Mouse (Mus musculus): ENCODE results near the gene Mmp9. TPM values are rescaled to one million over a fixed set of nuclear protein-coding genes. Genes with fewer than 3 reads are reported as not detected.

The Mmp9 gene
- total RNA-seq, 2 experiments from 2014 or later = 2.0 to 2.9 TPM

DNA sequence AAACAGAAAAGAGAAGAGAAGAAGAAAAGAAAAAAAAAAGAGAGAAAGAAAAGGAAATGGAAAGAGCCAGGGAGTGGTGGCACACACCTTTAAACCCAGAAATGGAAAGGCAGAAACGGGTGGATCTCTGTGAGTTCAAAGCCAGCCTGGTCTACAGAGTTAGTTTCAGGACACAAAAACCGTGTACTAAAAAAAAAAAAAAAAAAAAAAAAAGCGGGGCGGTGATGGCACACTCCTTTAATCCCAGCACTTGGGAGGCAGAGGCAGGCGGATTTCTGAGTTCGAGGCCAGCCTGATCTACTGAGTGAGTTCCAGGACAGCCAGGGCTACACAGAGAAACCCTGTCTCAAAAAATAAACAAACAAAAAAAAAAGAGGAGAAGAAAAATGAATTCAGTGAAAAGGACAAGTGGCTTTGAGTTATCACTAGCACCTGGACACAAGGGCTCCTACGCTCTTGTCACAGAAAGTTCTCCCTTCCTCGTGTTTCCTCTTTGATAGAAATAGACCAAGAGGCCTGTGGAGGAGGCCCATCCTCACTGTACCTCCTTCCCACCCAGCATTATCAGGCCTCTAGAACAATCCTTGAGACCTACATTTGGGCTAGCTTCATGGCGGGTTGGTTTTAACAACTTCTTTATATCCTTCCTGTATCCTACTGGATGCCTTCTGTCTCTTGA is 27.7 kb upstream of the Mmp9 start:
- DNase-seq = no peak

DNA sequence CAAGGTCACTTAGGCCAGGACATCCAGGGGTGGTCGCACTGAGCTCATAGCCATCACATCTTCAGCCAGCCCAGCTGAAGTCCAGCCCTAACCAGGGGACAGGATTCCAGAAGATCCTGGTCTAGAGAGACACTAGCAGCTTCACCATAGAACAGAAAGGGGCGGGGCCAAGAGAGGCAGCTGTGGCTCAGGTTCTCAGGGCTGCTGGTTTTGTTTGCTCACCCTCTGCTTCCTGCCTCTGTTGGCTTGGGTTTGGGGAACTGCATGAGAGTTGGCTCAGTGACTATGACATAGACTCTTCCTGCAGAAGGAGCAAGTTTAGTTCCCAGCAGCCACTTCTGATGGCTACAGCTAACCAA is 27.2 kb upstream of the Mmp9 start:
- no peak for DNase-seq

DNA sequence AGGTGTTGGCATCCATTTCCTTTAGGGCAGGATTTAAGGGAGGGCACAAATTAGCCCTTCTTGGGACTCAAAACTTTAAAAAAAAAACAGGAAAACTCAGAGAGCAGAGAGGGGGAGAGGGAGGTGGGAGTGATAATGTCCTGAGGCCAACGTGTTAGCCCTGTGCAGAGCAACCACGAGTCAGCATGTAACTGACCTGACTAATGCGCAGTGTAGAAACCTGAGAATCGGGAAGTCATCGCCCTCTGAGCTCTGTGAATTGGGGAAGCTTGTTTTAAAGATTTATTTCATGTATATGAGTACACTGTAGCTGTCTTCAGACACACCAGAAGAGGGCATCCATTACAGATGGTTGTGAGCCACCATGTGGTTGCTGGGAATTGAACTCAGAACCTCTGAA is 23.8 kb upstream of the Mmp9 start:
- no peak for DNase-seq

DNA sequence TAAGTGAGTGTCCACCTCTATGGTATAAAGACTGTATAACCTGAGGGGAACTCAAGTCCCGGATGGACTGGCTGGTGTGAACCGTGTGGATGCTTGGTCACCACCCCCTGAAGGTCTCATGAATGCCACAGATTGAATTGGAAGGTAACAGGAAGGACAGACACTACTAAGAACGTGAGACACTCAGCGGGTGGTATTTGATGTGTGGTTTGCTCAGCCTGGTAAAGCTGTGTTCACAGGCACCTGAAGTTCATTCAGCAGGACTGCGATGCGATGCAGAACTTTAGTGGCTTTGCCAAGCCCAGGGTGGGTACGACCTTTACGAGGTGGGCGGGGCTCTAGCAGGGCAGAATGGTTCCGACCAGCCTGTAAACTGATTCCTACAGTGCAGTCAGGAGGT is 23.2 kb upstream of the Mmp9 start:
- no peak for DNase-seq

DNA sequence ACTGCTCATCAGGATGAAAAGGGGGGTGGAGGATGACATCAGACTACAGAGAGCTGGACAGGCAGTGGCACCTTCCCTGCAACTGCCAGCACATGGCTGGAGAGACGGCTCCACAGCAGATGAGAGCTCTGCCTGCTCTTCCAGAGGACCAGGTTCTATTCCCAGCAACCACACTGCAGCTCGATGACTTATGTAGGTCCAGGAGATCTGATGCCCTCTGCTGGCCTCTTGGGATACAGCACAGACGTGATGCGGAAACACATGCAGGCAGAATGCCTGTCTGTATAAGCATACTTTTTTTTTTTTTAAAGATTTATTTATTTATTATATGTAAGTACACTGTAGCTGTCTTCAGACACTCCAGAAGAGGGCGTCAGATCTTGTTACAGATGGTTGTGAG is 22.3 kb upstream of the Mmp9 start:
- no peak for DNase-seq

DNA sequence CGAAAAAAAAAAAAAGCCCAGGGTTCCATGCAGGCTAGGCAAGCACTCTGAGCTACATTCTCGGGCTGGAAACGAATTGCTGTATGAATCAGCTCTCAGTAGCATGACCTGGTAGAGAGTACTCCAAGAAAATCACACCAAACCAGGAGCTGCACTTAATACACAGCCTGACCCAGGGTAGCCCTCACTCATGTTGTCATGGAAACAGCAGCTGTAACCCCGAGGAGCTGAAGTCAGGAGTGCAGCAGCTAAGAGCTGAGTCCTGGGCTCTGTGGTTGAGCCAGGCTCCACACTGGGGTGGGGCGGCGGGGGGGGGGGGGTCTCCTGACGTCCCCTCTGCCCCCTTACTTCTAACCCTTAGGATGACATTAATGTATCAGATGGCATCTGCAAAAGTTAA is 18.6 kb upstream of the Mmp9 start:
- no peak for DNase-seq

DNA sequence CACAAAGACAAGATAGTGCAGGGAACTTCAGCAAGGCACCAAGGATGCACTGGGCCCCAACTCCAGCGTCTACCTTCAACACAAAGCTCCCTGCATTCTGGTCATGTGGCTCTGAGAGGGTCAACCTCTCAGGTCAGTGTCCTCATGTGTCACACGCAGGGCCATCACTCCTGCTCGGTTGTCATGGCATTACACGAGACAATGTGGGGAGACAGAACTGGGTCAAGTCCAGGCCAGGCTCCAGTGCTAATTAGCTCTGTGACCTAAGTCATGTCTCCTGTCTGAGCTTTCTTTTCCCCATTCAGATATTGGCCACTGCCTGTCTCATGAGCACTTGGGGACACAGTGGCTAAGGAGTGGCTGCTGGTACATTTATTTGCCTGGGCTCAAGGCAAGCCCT is 17.3 kb upstream of the Mmp9 start:
- no peak for DNase-seq

DNA sequence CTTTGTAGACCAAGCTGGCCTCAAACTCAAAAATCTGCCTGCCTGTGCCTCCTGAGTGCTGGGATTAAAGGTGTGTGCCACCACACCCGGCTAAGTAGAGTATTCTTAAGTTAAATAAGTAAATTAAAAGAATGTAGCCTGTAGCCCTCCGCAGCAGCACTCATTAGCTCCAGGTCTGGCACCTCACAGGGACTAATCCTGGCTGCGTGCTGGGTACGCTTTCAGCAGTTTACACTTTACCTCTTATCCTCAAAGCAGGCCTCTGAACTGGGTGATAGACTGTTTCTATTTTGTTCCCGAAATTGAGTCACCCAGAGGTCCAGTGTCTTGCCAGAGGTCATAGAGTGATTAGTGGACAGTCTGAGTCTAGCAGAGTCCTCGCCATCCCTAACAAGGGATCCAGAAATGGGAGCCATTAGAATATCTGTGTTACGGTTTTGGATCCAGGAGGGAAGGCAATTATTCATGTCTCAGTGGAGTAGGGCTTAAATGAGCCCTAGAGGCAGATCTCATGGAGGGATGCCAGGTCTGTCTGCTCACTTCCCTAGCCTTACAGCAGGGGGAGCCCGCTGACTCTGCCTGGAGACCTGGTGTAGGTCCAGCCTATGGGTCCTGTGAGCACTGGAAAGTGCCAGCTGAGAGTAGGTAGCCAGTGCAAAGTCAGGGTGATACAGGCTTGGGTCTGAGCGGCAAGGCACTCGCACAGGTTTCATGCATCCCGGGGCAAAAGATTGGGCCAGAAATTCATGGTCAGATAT is 16.3 kb upstream of the Mmp9 start:
- DNase-seq = peak; percentile 87 to 88

DNA sequence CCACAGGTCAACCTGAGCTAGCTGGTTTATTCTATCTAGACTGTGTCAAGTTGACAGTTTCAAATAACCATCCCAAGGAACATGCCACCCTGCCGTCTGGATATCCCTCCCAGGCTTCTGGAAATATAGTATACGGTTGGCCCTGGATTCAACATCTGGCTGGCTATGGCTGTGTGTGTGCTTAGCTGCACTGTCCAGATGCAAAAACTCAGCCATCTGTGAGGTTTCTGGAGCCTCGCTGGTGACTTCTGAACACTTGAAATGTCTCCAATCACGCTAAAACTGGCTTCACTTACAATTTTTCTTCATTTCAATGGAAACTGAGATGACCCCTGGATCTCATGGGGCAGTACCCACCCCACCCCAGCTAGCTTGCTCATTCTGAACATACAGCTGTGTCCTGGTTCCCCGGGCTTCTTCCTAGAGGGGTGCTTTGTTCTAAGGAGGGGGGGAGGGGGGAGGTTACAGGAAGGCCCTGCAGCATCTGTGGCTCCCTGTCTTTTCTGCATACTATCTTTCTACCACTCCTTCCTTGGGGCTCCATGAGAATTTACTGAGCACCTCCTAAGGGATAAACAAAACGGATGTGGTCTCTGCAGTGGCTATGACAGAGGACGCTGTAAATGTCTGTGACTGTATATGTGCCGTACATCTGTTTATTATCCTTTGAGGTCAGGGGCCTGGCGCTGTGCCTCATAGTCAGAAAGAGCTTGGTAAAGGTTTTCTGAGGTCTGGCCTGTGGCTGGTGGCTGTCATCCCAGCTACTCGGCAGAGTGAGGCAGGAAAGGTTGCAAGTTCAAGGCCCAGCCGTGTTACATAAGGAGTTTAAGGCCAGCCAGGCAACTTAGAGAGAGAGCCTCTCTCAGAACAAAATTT is 9.6 kb upstream of the Mmp9 start:
- no peak for DNase-seq

DNA sequence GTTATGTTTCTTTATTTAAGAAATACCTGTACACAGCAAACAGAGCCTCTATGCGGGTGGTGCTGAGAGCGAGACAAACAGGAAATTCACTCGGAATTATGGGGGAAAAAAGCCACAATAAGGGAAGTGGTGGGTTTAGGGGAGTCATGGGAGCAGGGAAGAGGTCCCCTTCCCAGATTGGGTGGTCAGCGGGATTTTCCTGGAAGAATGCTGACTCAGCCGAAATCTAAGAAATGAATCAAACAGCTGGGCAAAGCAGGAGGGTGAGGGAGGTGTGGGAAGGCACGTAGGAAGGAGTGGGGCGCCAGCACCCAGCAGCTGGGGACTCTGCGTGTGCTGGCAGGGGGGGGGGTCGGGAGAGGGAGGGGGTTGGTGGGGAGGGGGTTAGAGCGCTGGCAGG is 7.0 kb upstream of the Mmp9 start:
- DNase-seq = no peak

DNA sequence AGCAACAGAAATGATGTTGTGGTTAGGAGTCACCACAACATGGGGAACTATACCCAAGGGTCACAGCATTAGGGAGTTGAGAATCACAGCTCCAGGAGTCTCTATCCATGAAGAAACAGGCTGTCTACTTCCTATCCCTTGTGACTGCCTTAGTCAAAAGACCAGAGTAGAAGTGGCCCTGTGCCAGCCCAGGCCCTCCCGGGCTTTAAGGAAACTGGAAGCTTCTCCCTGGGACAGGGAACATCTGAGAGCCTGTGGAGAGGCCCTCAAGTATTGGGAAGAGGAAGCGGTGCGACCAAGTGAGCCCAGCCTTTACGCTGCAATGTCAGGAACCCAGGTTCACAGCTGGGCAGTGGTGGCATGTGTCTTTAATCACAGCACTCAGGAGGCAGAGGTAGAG is 4.6 kb upstream of the Mmp9 start:
- DNase-seq = no peak

DNA sequence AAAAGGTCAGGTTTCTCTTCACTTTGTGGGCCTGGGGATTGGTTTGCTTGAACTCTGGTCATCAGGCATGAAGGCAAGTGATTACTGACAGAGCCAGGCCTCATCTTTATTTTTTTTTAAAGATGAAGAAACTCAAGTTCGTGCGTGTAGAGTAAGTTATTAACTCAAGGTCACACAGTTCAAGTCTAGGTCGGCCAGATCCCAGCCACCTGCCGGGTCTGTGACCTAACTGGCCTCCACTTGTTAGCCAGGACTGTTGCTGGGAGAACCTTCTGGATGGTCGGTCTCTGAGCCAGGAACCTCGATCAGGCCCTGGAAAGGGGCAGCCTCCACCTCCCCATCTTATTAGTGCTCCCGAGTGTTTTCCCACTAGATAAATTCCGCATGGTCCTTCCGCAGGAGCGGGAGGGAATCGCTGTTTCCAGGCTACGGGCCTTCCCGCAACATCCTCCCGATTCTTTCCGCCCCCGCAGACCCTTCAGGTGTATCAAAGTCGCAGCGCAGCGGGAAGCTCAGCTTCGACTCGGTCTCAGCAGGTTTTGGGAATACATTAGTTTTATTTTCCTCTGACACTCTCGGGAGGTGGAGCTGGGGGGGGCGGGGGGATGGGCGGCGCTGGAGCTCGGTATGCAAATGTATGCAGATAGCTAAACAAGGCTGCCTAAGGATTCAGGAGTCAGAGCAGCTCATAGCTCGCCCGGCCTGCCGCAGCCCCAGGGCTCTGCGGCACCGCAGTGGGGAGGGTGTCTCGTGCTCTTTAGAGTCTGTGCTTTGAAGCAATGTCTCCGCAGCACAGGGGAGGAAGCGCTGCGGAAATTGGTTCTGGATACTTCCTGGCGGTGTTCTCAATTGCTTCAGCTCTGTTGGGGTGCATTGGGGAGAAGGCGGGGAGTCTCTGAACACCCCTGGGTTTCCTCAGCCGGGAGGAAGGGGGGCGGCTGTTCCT is 2.2 kb upstream of the Mmp9 start:
- peak; percentile 59 to 65 for DNase-seq

DNA sequence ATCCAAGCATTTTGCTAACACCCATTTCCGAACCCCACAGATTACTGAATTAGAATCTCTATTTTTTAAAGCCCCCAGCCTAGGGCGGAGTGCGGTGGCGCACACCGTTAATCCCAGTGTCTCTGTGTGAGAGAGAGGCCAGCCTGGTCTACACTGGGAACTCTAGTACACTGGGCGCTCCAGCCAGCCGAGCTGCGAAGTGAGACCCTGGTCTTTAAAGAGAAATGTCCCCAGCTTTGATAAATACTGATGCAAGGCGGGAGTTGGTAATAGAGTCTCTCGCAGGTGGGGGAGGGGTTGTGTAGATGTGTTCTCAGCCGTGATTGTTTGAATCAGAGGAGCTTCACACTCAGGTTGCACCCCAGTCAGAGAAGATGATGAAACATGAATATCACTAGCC is 1.5 kb upstream of the Mmp9 start:
- DNase-seq = no peak

DNA sequence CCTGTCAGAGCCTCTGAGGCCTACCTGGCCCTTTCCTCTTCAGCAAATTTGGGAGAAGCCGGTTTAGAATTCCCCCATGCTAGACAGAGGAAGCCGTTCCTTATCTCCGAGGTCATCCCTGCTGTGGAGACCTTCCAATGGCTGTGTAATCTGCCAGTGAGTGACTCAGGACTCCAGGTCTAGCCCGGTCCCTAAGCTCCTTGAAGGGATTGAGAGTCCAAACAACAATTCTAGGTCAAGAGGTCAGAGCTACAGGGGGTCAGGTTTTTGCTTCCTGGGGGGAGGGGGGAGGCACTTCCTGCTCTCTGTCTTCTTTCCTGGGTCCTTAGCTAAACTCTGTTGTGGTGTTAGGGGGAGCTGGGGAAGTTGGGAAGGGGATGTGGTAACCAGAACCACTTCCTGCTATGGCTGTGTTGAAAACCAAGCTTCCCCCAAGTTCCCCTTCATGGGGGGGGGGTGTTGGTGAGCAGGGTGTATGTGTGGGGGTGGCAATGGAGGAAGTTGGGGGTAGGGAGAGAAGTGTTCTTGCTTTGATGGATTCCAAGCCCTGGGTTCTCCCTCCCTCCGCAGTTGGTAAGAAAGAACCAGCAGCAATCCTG is 2.2 kb downstream of the Mmp9 start:
- DNase-seq = no peak

DNA sequence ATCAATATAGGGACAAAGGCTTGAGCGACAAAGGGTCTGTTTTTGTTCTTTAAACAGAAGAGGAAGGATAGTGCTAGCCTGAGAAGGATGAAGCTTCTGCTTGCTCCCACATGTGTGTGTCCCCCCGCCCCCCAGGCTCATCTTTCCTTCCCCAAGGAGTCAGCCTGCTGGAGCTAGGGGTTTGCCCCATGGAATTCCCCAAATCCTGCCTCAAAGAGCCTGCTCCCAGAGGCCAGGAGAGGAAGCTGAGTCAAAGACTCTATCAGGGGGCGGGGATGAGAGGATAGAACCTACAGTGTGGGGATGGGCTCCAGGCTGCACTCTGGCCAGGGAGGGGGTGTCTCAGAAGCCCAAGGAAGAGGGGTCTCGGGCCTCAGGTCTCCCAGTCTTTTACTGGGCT is 6.9 kb downstream of the Mmp9 start:
- no peak for DNase-seq

DNA sequence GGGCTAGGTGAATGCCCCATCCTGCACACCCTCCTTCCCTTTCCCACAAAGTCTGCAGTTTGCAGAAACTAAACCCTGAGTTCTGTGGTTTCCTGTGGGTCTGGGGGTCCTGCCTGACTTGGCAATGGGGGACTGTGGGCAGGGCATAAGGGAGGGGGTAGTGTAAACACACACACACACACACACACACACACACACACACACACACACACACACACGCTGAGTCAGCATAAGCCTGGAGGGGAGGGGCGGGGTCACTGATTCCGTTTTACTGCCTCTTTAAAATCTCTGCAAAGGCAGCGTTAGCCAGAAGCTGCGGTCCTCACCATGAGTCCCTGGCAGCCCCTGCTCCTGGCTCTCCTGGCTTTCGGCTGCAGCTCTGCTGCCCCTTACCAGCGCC is 7.3 kb downstream of the Mmp9 start:
- DNase-seq = no peak

DNA sequence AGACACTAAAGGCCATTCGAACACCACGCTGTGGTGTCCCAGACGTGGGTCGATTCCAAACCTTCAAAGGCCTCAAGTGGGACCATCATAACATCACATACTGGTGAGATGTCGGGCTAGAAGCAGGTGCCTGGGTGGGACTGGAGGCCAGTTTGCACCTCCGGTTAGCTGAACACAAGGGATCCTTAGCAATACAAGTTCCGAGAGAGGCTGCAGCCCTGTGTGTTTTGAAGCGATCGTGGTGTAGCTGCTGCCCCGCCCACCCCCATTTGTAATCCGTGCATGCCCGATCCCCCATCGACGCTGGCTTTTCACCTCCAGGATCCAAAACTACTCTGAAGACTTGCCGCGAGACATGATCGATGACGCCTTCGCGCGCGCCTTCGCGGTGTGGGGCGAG is 8.4 kb downstream of the Mmp9 start:
- DNase-seq = no peak

DNA sequence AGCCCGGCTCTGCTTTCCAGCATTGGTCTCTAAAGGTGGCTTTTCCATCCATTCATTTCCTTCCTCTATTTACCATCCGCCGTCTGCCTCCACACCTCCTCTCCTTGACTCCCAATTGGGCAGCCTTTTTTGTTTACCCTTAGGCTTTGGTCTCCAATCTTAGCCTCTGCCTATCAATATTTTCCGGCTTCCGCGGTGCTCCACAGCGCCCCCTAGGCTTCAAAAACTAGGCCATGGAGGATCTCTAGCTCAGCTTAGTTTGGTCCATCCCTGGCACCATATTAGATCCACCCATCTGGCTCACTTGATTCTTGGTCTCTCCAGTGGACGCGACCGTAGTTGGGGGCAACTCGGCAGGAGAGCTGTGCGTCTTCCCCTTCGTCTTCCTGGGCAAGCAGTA is 9.9 kb downstream of the Mmp9 start:
- no peak for DNase-seq

DNA sequence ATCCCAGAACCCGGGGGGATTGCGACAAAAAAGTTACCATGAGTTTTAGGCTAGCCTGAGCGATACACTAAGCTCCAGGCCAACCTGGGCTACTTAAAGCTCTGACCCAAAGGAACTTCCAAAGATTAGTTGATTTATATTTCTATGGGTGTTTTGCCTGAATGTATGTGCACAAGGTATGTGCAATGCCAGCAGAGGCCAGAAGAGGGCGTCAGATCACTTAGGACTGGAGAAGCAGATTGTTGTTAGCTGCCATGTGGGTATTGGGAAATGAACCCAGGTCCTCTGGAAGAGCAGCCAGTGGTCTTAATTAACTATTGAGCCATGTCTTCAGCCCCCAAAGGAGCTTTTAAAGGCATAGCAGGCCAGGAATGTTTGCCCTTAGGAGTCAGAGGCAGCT is 11.2 kb downstream of the Mmp9 start:
- DNase-seq = no peak

DNA sequence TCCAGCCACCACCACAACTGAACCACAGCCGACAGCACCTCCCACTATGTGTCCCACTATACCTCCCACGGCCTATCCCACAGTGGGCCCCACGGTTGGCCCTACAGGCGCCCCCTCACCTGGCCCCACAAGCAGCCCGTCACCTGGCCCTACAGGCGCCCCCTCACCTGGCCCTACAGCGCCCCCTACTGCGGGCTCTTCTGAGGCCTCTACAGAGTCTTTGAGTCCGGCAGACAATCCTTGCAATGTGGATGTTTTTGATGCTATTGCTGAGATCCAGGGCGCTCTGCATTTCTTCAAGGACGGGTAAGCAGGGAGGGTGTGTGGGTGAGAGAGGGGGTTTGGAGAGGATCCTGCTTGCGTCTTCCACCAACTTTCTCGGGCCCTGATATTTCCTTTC is 11.9 kb downstream of the Mmp9 start:
- DNase-seq = no peak

DNA sequence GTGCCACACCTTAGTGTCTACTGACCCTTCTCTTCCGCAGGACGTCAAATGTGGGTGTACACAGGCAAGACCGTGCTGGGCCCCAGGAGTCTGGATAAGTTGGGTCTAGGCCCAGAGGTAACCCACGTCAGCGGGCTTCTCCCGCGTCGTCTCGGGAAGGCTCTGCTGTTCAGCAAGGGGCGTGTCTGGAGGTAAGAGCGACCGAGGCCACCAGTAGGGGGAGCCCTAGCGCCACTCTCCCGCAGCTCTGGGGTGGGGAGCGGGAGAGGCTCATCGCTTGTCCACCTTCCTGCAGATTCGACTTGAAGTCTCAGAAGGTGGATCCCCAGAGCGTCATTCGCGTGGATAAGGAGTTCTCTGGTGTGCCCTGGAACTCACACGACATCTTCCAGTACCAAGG is 12.6 kb downstream of the Mmp9 start:
- DNase-seq = peak; percentile 73 to 84

DNA sequence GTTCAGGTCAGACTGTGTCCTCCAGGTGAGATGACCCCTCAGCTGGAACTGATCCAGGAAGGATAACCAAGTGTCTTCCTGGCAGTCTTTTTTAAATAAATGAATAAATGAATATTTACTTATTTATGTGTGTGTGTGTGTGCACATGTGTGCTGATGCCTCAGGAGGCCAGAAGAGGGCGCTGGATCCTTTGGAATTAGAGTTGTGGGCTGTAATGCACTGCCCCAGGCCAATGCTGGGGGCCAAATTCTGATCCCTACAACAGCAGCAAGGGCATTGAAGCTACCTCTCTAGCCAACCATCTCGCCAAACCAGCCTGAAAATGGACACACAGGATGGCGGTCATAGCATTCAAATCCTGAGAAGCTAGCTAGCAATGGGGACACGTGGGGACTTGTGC is 15.1 kb downstream of the Mmp9 start:
- DNase-seq = no peak

Data from layer of hippocampus, postnatal 36 days (tissue).